Mouse (Mus musculus): ENCODE measurements at regions not wholly inside any gene's neighbourhood (a gene's known extent, or its start where the extent isn't known, plus 50 kb on each side); places are given as distances from the start of the nearest gene placed in this dataset.
"Not testable (repeated sequence)": the region's sequence is repeated elsewhere in the genome, so short reads cannot be mapped to it uniquely, and the experiment has no call there.

GRCm38 (mm10) chr8:20151317-20152047 lies 211.5 kb downstream of the Gm15319 start:
- H3K79me2 ChIP-seq (ENCODE audit: control insufficient read depth, insufficient read depth, low read length); H3K27me3 ChIP-seq (ENCODE audit: control insufficient read depth, insufficient read depth, low read length); H3K9ac ChIP-seq (ENCODE audit: low read depth, low read length); H3K4me3 ChIP-seq (ENCODE audit: insufficient read depth, low read depth, low read length); H3K36me3 ChIP-seq (ENCODE audit: control insufficient read depth, insufficient read depth, low read length); H3K27ac ChIP-seq (replicated peaks; ENCODE audit: insufficient read depth, low read depth, low read length); H3K4me1 ChIP-seq (ENCODE audit: control insufficient read depth, insufficient read depth, low read length); DNase-seq (ENCODE audit: extremely low read depth, low read depth, low spot score): not testable (repeated sequence)
- WGBS: 88% methylated on average over 8 of the region's 11 CpGs

GRCm38 (mm10) chr8:20154091-20154490 lies 208.9 kb downstream of the Gm15319 start:
- DNase-seq (ENCODE audit: extremely low read depth, low read depth, low spot score); H3K27me3 ChIP-seq (ENCODE audit: control insufficient read depth, insufficient read depth, low read length); H3K36me3 ChIP-seq (ENCODE audit: control insufficient read depth, insufficient read depth, low read length); H3K4me3 ChIP-seq (ENCODE audit: insufficient read depth, low read depth, low read length); H3K27ac ChIP-seq (replicated peaks; ENCODE audit: insufficient read depth, low read depth, low read length); H3K4me1 ChIP-seq (ENCODE audit: control insufficient read depth, insufficient read depth, low read length); H3K79me2 ChIP-seq (ENCODE audit: control insufficient read depth, insufficient read depth, low read length); H3K9ac ChIP-seq (ENCODE audit: low read depth, low read length): not testable (repeated sequence)
- WGBS: 100% methylated on average over 1 of the region's 1 CpGs

Measured in liver, adult 2 months (tissue).